Mouse (Mus musculus) ovary, postnatal 10 days (tissue): ENCODE measurements at regions not wholly inside any gene's neighbourhood (a gene's known extent, or its start where the extent isn't known, plus 50 kb on each side); places are given as distances from the start of the nearest gene placed in this dataset.

ENCODE experiments used
- DNase-seq: peaks from one replicate; pipeline ENCODE4 v3.0.0; 2022; ENCODE audit warnings: low spot score

DNA sequence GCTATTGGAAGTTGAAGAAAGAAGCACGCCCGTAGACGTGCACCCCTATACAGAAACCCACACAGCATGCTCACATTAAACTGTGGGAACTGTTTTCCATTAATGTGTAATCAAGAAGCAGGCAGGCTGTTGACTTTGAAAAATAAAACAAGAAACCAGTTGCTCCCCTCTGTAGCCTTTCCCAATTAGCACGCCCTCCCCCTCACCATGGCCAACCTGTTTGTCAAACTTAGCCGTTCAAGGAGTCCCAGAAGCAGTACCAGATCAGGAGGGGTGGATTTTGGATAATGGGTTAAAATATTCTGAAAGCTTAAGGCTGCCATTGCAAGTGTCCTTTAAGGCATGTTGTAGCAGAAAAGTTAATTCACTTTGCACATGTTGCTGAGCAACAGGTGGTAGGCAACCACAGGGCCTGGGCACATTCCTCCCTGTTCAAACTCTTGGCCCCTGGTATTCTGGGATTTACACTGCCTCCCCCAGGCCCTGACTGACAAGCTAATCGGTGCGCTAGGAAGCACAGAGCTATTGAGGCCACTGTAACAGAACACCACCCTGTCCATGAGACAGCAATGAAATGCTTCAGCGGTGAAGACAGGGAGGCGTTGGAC lies 277.3 kb upstream of the Nr2f2 start:
- no peak for DNase-seq

DNA sequence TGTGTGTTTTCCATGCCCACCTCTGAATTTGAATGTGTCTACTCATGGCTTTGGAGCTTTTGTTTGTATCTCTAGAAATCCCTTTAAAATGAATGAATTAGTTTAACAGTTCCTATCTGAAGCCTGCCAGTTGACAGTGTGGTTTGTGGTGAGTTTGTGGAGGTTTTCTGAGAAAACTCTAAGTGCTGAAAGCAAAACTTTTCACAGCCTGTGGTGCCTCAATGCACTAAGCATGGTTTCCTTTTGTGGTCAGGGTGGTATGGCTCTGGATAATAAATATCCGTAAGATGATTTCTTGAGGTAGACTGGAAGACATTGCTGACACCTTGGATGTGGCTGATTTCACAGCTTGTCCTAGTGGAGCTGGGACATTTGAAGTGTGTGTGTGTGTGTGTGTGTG lies 276.5 kb upstream of the Nr2f2 start:
- DNase-seq: no peak

GRCm38 (mm10) chr7:70641217-70641616 lies 274.7 kb upstream of the Nr2f2 start:
- no peak for DNase-seq

- no peak for DNase-seq
Observed at GRCm38 (mm10) chr7:70640574-70640973, 274.0 kb upstream of the Nr2f2 start.

- DNase-seq: no peak
Observed at GRCm38 (mm10) chr7:70638161-70638560, 271.6 kb upstream of the Nr2f2 start.

GRCm38 (mm10) chr7:70634016-70634415 lies 267.5 kb upstream of the Nr2f2 start:
- DNase-seq: no peak

- no peak for DNase-seq
Observed at GRCm38 (mm10) chr7:70633577-70633976, 267.0 kb upstream of the Nr2f2 start.

- DNase-seq: no peak
Observed at GRCm38 (mm10) chr7:70625643-70626231, 259.2 kb upstream of the Nr2f2 start.

- peak; percentile 18 for DNase-seq
Observed at GRCm38 (mm10) chr7:70624727-70625642, 258.4 kb upstream of the Nr2f2 start.

GRCm38 (mm10) chr7:70624031-70624726 lies 257.6 kb upstream of the Nr2f2 start:
- DNase-seq: peak; percentile 28

DNA sequence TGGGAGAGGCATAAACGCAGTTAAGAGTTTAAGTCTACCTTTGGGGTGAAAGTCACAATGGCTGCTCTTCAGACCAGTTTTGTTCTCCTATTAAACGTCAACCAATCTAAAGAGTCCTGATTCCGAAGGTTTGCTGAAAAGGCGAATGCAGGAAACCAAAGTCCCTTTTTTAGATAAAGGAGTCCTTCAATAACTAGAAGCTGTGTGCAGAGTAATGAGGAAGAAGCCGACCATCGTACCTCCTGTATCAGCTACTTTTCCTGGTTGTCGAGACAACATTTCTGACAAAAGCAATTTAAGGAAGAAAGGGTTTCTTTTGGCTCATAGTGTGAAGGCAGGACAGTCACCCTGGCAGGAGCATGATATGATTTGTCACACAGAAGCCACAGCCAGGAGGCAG lies 252.9 kb upstream of the Nr2f2 start:
- no peak for DNase-seq

- no peak for DNase-seq
Observed at GRCm38 (mm10) chr7:70618270-70618669, 251.7 kb upstream of the Nr2f2 start.

DNA sequence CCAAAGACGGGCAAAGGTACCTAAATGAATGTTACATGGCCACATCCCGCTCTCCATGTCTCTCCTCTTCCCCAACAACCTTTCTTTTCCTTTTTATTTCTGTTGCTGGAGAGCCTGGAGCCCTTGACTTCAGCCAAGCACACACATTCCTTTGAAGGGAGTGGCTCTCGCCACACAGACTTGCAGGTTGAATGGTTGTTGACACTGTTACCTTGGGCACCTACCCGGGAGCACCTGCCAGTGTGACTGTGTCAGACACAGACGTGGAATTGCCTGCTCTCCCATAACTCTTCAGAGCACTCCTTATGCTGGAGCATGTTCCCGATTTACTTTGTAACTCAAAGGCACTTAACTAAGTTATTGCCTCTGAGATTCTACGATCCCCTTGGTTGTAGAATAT lies 240.0 kb upstream of the Nr2f2 start:
- DNase-seq: no peak

DNA sequence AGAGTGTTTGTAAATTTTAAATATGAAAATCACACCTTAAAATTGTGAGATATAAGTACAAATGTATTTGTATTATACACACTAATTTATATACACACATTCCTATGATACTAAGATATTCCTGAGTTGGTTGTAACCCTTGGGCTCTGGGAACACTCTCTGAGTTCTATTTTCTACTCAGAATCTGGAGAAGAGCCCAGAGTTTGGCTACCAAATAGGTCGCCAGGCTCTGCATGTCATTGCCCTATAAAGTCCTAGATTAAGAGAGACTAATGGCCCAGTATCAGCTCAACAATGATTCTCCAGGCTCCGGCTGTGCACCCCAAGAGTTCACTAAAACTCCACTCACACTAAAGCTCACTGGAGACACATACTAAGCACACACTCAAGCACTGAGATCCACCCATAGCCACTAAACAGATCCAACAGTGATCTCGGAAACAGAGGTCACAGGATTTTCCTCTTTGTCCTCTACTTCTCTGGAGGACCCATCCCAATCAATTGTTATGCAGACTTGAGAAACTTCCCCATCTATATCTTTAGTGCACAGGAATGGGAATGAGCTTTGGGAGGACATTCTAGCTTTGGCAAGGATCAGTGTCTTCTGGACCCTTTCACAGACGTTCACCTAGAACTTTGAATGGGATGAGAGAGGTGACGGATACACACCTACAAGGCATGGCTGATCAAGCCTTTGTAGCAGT lies 238.1 kb upstream of the Nr2f2 start:
- no peak for DNase-seq

- no peak for DNase-seq
Observed at GRCm38 (mm10) chr7:70593027-70593426, 226.5 kb upstream of the Nr2f2 start.

DNA sequence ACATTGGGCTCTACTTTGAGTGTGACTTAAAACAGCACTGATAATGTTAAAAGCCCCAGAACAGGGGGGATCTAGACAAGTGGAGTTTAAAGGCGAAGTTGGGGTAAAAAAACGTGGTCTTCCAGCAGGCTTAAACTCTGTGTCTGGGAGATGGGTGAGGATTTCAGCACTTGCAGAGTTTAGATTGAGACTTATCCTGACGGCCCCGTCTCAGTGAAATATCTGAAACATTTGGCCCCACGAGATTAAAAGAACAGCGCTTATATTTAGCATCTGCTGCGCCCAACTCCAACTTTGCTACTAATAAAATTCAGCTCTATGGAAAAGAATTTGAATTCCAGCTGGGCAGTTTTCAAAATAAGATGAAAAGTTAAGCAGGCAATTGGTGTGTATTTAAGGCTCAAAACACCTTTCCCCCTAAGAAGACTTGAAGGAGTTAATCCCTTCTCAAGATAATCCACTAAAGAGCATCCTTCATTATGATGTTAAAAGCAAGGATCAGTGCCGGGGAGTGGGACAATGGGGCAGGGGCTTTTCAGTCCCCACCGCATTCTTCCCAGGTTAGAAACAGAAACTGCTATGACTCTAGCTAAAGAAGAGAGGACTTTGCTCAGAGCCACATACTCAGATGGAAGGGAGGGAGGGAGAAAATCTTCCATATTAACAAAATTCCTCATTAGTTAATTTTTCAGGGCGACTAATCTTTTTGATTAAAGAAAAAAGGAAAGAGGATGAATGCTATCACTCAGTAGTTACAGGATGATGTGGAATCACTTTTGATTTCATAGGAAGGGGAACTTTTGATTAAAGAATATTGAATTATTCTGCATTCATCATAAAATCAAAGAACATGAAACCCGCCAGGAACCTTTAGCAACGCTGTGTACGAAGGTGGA lies 225.1 kb upstream of the Nr2f2 start:
- no peak for DNase-seq

DNA sequence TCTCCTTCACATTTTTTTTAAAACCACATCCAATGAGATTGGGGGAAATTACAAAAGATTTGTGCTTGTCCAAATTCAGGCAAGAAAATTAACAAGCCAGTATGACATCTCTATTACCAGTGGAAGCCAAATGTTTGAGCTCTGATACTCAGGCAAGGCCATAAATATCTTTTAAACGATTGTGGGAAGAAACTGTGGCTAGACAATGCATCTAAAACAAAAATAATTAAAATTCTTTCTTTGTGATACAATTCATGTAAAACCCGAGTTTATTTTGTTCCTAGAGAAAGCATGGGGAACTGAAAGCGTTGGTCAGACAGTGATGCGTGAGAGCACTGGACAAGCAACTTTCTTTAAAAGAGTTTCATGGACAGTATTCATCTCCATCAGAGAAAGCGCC lies 223.2 kb upstream of the Nr2f2 start:
- DNase-seq: no peak

GRCm38 (mm10) chr7:70588061-70588460 lies 221.5 kb upstream of the Nr2f2 start:
- DNase-seq: no peak

GRCm38 (mm10) chr7:70584480-70584879 lies 217.9 kb upstream of the Nr2f2 start:
- no peak for DNase-seq

DNA sequence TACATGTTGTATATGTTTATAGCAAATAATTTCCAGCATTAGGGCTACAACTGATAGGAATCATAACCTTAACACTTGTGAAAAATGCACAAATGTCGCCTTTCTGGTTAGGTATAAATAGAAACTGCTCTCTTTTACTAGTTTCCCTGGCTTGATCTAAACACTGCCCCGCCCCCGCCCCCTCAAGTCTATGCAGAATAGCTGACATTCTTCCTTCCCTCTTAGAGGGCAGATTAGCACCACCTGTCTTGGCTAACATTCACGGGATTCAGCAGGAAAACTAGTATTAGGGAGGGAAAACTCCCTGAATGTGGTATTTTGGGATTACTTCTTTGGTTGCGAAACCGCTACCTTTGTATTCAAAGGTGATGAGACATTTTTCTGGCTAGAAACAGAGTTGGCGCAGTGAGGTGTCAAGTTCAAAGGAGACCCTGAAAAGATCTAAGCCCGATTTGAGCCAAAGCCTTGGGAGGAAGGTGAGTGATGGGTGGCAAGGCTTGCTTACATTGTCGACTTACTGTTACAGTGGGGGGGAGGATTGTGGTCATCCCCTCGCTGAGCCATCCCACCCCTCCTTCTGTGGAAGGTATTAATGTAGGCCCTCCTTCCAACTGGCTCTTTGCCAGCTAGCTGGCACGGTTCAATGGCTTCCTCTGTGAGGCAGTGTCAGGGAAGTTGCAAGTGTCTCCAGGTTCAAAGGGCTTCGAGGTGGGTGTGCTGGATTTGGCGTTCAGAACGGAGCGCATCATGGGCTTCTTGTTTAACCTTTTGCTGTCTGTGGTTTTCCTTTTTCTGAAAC lies 209.8 kb upstream of the Nr2f2 start:
- DNase-seq: no peak
